Mouse (Mus musculus): Measurements from ENCODE around the gene Gstt4. TPM values are rescaled to one million over a fixed set of nuclear protein-coding genes. Genes with fewer than 3 reads are reported as not detected.

Gene Gstt4
- polyA plus RNA-seq, 1 experiment = not detected

DNA sequence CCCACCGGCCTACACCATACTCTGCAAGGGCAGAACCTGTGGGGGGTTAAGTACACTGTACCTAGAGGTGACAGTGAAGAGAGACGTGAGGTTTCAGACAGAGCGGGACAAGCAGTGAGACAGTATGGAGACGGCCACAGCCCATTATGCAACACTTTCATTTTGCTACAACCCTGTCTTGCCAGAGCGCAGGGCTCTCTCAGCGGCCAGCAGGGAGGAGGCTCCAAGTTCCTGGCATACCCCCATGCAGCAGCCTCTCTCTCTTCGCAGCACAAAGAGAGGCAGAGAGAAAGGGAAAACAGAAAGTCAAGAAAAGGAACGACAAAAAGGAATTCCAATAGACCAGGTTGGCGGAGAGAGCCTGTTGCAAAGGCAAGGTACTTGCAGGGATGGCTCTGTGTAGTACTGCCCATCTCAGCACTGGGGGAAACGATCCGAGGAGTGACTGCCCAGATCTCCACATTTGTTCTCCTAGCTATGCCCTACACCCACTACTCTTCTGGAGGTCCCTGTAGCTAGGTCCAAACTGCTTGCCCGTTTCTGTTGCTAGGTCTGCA is 24.6 kb downstream of the Gstt4 start:
- TF ChIP-seq CTCF (IDR thresholded peaks at IDR 0.05; ENCODE audit: low read depth, low read length) (no peak), POLR2A (IDR thresholded peaks at IDR 0.05; ENCODE audit: borderline replicate concordance, low read depth, low read length) (no peak)
- Histone ChIP-seq H3K27ac (ENCODE audit: insufficient read depth, low read depth, low read length) (no peak overlapping the region), H3K4me3 (ENCODE audit: insufficient read depth, low read length) (peak overlapping the region; percentile 69), H3K4me1 (ENCODE audit: control insufficient read depth, insufficient read depth, low read length) (peaks cover 15% of the 10 kb centered on the region)

DNA sequence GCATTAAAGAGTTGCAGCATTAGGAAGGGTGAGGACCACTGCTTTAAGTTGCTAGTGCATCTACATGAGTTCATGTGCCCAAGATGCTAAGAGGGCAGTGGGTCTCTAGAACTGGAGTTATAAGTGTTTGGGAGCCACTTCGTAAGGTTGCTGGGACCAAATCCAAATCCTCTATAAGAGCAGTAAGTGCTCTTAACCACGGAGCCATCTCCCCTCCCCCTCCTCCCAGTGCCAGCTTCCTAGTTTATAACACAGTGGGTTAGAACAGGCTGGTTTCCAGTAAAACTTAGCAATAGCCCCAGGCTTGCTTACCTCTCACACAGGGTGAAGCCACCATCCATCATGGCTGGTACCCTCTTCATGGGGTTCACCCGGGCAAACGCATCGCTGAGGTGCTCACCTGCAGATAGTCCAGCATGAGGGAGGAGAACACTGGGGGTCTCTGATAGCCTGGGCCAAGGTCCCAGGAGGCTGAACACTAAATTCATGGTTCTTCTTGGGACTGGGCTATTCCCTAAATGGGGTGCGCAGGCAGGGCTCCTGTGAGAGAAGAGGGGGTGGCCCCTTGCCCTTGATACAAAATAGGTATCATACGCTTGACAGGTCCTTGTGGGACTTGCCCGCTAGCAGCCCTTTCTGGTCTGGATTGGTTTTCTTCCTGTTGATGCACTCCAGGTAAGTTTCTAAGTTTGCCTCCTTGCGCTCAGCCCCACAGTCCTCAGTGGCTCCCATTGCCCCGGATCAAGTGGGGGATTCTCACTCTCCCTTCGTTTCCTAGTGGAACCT is 25.4 kb downstream of the Gstt4 start:
- Histone ChIP-seq H3K27ac (ENCODE audit: insufficient read depth, low read depth, low read length) (no peak overlapping the region), H3K4me3 (ENCODE audit: insufficient read depth, low read length) (0 out of 2 replicates have a peak overlapping the region, but pooled peaks have one; percentile 69), H3K4me1 (ENCODE audit: control insufficient read depth, insufficient read depth, low read length) (peaks cover 15% of the 10 kb centered on the region)
- TF ChIP-seq POLR2A (IDR thresholded peaks at IDR 0.05; ENCODE audit: borderline replicate concordance, low read depth, low read length) (no peak), CTCF (IDR thresholded peaks at IDR 0.05; ENCODE audit: low read depth, low read length) (no peak)

DNA sequence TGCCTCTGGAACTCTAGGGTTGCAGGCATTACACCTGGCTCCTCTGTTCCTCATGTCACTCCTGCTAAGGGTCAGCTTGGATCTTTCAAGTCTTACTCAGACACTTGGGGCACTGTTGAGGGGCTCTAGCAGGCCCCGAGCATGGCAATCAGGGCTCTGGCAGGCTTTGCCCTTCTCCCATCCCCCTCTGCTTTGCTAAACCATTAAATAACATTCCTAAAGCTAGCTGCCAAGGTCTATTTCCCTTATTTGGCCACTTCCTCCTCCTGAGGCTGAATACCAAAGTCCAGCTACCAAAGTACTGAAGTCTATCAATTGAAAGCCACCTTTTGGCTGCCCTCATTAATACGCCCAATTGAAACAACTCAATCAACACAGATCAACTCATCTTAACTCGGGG is 27.5 kb downstream of the Gstt4 start:
- Histone ChIP-seq H3K27ac (ENCODE audit: insufficient read depth, low read depth, low read length) (no peak overlapping the region), H3K4me1 (ENCODE audit: control insufficient read depth, insufficient read depth, low read length) (peaks cover 15% of the 10 kb centered on the region), H3K4me3 (ENCODE audit: insufficient read depth, low read length) (no peak overlapping the region)
- TF ChIP-seq POLR2A (IDR thresholded peaks at IDR 0.05; ENCODE audit: borderline replicate concordance, low read depth, low read length) (no peak), CTCF (IDR thresholded peaks at IDR 0.05; ENCODE audit: low read depth, low read length) (no peak)

DNA sequence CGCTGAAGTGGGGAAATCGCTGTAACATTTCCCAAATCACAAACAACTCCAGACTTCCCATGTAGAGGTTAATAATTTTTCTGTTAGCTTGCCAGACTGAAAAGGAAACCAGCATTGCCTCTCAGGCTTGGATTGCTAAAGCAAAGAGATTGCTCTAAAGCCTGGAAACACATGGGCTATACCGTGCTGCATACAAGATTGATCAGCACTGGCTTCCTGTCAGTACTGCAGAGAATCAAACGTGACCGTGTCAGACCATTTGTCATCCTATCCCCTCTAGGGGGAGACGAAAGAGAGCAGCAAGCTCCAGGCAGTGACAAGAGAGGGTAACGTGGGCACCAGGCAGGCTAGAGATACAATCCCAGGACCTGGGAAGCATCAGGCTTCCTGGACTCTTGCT is 31.6 kb downstream of the Gstt4 start:
- Histone ChIP-seq H3K4me3 (ENCODE audit: insufficient read depth, low read length) (no peak overlapping the region), H3K27ac (ENCODE audit: insufficient read depth, low read depth, low read length) (no peak overlapping the region), H3K4me1 (ENCODE audit: control insufficient read depth, insufficient read depth, low read length) (peaks cover 10% of the 10 kb centered on the region)
- TF ChIP-seq CTCF (IDR thresholded peaks at IDR 0.05; ENCODE audit: low read depth, low read length) = no peak
- no peak for TF ChIP-seq POLR2A (IDR thresholded peaks at IDR 0.05; ENCODE audit: borderline replicate concordance, low read depth, low read length)

DNA sequence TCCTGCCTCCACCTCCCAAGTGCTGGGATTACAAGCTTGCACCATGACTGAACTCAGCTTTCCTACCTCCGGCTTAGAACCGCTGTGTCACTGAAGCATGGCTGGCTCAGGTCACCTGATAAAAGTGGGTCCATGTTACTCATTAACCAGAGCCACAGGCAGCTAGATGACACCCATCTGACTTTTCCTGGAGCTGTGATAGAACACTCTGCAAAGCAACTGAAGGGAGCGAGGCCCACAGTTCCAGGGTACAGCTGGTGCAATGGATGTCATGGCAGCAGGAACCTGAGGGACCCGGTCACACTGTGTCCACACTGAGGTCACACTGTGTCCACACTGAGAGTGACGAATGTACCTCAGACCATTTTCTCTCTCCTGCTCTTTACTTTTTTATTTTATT is 32.5 kb downstream of the Gstt4 start:
- no peak overlapping the region for H3K27ac ChIP-seq (ENCODE audit: insufficient read depth, low read depth, low read length)
- H3K4me3 ChIP-seq (ENCODE audit: insufficient read depth, low read length) = no peak overlapping the region
- H3K4me1 ChIP-seq (ENCODE audit: control insufficient read depth, insufficient read depth, low read length) = peaks cover 5% of the 10 kb centered on the region
- TF ChIP-seq POLR2A (IDR thresholded peaks at IDR 0.05; ENCODE audit: borderline replicate concordance, low read depth, low read length) (no peak), CTCF (IDR thresholded peaks at IDR 0.05; ENCODE audit: low read depth, low read length) (no peak)

DNA sequence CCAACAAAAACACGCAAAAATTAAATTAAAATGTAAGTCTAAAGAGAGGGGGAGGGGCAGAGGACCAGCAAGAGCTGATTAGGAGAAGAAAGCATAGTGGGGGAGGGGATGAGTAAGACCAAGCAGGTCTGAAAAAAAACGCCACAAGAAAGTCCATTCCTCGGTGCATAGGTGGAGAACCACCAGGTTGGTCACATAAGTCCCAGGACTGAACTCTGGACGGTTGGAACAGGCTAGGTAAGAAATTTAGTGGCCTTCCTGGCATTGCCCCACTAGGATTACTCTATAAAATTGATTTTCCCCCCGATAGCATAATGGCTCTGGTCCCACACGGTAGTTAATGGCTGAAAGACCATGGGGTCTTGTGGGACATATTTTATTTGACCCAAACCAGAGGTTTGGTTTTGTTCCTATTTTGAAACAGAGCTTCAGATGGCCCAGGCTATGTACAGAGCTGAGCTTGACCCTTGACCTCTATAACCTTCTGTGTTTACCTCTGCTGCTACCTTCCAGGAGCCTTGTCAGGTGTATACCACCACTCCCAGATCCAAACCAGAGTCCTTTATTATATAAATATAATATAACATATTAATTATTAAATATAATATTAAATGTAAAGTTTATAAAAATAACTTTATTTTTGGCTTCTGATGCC is 33.1 kb downstream of the Gstt4 start:
- peaks cover under 1% of the 10 kb centered on the region; the same call in 1 of the 2 replicates for H3K4me1 ChIP-seq (ENCODE audit: control insufficient read depth, insufficient read depth, low read length)
- H3K27ac ChIP-seq (ENCODE audit: insufficient read depth, low read depth, low read length) = no peak overlapping the region
- no peak overlapping the region for H3K4me3 ChIP-seq (ENCODE audit: insufficient read depth, low read length)
- TF ChIP-seq CTCF (IDR thresholded peaks at IDR 0.05; ENCODE audit: low read depth, low read length) (no peak), POLR2A (IDR thresholded peaks at IDR 0.05; ENCODE audit: borderline replicate concordance, low read depth, low read length) (no peak)

DNA sequence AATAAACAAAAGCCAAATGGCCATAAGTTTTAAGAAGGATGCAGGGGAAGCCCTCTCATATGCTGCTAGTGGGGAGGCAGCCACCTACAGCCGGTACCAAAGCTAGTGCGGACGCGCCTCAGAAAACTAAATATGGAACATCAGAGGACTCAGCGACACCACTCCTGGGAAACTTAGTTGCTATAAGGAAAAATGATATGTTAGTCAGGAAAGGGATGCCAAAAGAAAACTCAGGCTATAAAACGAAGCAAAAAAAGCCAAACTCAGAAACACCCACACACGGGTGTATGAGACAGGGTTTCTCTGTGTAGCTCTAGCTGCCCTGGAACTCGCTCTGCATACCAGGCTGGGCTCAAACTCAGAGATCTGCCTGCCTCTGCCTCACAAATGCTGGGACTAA is 34.1 kb downstream of the Gstt4 start:
- TF ChIP-seq POLR2A (IDR thresholded peaks at IDR 0.05; ENCODE audit: borderline replicate concordance, low read depth, low read length) (no peak), CTCF (IDR thresholded peaks at IDR 0.05; ENCODE audit: low read depth, low read length) (no peak)
- no peak overlapping the region for H3K27ac ChIP-seq (ENCODE audit: insufficient read depth, low read depth, low read length)
- peaks cover 7% of the 10 kb centered on the region; the same call in 1 of the 2 replicates for H3K4me1 ChIP-seq (ENCODE audit: control insufficient read depth, insufficient read depth, low read length)
- no peak overlapping the region for H3K4me3 ChIP-seq (ENCODE audit: insufficient read depth, low read length)

DNA sequence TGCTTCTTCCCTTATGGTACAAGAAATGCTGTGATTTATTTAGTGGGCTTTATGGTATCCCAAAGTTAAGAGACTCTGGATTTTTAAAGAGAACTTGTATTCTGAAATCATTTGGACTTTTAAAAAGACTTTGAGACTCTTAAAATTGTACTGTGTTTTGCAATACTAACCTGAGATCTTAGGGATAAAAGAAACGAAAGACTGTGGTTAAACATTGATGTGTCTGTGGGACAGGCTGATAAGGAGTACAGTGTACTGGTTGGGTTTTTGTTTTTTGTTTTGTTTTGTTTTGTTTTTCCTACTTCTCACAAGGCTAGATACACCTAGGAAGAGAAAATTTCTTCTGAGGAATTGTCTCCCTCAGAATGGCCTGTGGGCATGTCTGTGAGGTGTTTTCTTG is 36.9 kb downstream of the Gstt4 start:
- Histone ChIP-seq H3K4me1 (ENCODE audit: control insufficient read depth, insufficient read depth, low read length) (peaks cover 8% of the 10 kb centered on the region), H3K4me3 (ENCODE audit: insufficient read depth, low read length) (no peak overlapping the region), H3K27ac (ENCODE audit: insufficient read depth, low read depth, low read length) (no peak overlapping the region)
- TF ChIP-seq CTCF (IDR thresholded peaks at IDR 0.05; ENCODE audit: low read depth, low read length) (no peak), POLR2A (IDR thresholded peaks at IDR 0.05; ENCODE audit: borderline replicate concordance, low read depth, low read length) (no peak)

DNA sequence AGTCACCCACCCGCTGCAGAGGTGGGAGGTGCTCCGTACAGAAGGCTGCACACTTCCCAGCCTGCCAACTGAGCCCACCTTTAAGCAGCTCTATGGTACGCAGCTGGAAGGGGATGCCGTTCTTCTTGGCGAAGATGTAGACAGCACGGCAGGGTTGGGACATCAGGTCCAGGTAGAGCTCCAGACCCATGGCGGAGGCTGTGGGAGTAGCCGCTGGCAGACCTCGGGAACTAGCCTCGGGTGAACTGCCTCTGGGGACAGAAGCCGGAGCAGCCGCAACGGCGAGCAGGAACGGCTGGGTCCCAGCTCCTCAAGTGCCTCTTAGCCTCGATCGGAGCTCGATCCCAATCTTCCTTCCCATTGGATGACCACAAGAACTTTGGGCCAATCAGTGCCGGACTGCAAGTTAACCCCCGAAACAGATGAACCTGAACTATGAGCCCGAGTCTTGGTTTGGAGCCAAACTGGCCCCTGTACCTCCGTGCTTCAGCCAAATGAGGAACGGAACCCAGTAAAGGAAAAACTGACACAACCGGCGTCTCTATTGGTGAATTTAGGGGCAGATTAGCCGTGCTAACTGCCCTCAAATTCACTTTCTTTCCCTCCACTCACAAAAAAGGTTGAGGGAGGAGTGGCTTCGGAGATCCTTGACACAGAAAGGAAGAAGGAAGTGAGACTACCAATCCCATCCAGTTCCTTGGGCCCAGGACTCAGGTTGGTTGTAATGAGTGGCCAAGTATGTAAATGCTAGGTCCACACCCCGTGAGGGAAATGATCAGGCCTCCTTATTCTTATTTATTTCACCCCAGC is 41.4 kb downstream of the Gstt4 start, which contains the start of the genes Gm20441 and Gstt3:
Gene Gm20441, minus strand, starts transcription at position 186 of the 810 bp plus-strand sequence.
Gene Gstt3, minus strand, starts transcription at position 646 of the 810 bp plus-strand sequence.
- Histone ChIP-seq H3K4me3 (ENCODE audit: insufficient read depth, low read length) (peak within 1 kb of the TSS; percentile 75), H3K4me1 (ENCODE audit: control insufficient read depth, insufficient read depth, low read length) (peaks cover 13% of the 10 kb centered on the region), H3K27ac (ENCODE audit: insufficient read depth, low read depth, low read length) (peak within 1 kb of the TSS; percentile 69)
- TF ChIP-seq POLR2A (IDR thresholded peaks at IDR 0.05; ENCODE audit: borderline replicate concordance, low read depth, low read length) = no peak
- TF ChIP-seq CTCF (IDR thresholded peaks at IDR 0.05; ENCODE audit: low read depth, low read length) = no peak
